Comparison of ENCODE assay signal across 13 mouse cellular contexts in the genomic region with DNA sequence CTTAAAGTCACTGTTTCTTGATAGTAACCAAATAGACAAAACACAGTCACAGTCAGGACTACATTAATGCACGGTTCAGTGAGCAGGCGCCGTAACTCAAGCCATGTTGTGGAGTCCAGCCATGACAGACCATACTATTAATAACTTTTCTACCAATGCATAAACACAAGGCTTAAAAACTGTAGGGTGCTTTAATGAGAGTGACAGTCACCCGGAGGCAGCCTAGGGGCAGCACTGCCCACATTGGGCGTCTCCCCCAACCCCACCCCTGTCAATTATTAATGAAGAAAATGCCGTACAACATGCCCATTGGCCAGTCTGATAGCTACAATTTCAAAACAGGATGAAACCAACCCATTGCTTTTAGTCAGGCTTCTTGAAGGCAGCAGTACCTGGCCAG.
"Had no signal": no experiment of that assay in that cellular context is flagged by ENCODE, and none has a peak within 500 bp of the region (broad histone marks: within the 10 kb centered on the region; RNA-seq: fewer than 3 reads in every experiment).

No protein-coding gene starts in this region.

- H3K27ac ChIP-seq: kidney, postnatal 0 days; limb, embryonic 15.5 days; liver, embryonic 12.5 days; midbrain, embryonic 10.5 days; neural tube, embryonic 12.5 days had no signal

- ATAC-seq: liver, embryonic 12.5 days had no signal

- DNase-seq: layer of hippocampus, adult 9-11 months; layer of hippocampus, postnatal 36 days; lung, embryonic 14.5 days; lung, postnatal 10 days; lung, postnatal 4 days; midbrain, embryonic 14.5 days; right cerebral cortex, postnatal 4 days; thymus, postnatal 36 days had no signal

- H3K9ac ChIP-seq: limb, embryonic 15.5 days; liver, embryonic 12.5 days; lung, embryonic 14.5 days; neural tube, embryonic 12.5 days had no signal

- H3K36me3 ChIP-seq: liver, embryonic 12.5 days; midbrain, embryonic 10.5 days; neural tube, embryonic 12.5 days had no signal

- H3K4me3 ChIP-seq: limb, embryonic 15.5 days; liver, embryonic 12.5 days; midbrain, embryonic 10.5 days; neural tube, embryonic 12.5 days had no signal

- H3K27me3 ChIP-seq: limb, embryonic 15.5 days; liver, embryonic 12.5 days; neural tube, embryonic 12.5 days had no signal

- H3K4me2 ChIP-seq: limb, embryonic 15.5 days; liver, embryonic 12.5 days; lung, embryonic 14.5 days; neural tube, embryonic 12.5 days had no signal

- H3K9me3 ChIP-seq: limb, embryonic 15.5 days; liver, embryonic 12.5 days; midbrain, embryonic 10.5 days; neural tube, embryonic 12.5 days had no signal

- H3K4me1 ChIP-seq: limb, embryonic 15.5 days; liver, embryonic 12.5 days; midbrain, embryonic 10.5 days; neural tube, embryonic 12.5 days had no signal
